Comparison of ENCODE assay signal across 8 mouse cellular contexts in genomic region chr17:36836874-36837647, GRCm38 (mm10). TPM values are rescaled to one million over a fixed set of nuclear protein-coding genes. Genes with fewer than 3 reads are reported as not detected.
A peak's percentile ranks its signal among the peaks of the same experiment; 100 is the strongest.
DNase-seq lines count a peak whose midpoint lies in the region; ATAC-seq lines count a peak whose summit lies in the region.

Gene Trim26 (plus strand): TSS chr17:36837134.

- WGBS in hindbrain, embryonic 14.5 days, result under 1% methylated on average over 58 of the region's 58 CpGs

- H3K27me3 ChIP-seq in hindbrain, embryonic 14.5 days (ENCODE audit: control insufficient read depth, insufficient read depth, low read length), result no peaks in the 10 kb centered on the region

- ATAC-seq in hindbrain, embryonic 14.5 days (ENCODE audit: low FRiP score), result peak; percentile 98

- H3K4me2 ChIP-seq in hindbrain, embryonic 14.5 days (replicated peaks), result peak within 1 kb of the TSS; percentile 70

- H3K4me1 ChIP-seq in hindbrain, embryonic 14.5 days (replicated peaks; ENCODE audit: control insufficient read depth, insufficient read depth, low read length), result peaks cover 20% of the 10 kb centered on the region

- no peaks in the 10 kb centered on the region for H3K9me3 ChIP-seq in hindbrain, embryonic 14.5 days (ENCODE audit: control insufficient read depth, low read length)

- no peaks in the 10 kb centered on the region; the same call in 1 of the 2 replicates for H3K36me3 ChIP-seq in hindbrain, embryonic 14.5 days (replicated peaks; ENCODE audit: control insufficient read depth, insufficient read depth)

- peak within 1 kb of the TSS; percentile 86 for H3K27ac ChIP-seq in hindbrain, embryonic 14.5 days

- H3K9ac ChIP-seq in hindbrain, embryonic 14.5 days, result peak within 1 kb of the TSS; percentile 76

- peak; percentile 99 for DNase-seq in R1 (ENCODE audit: low read depth, low spot score)
- DNase-seq in cerebellum, postnatal 25 days, result peak; percentile 97 to 98
- peak; percentile 94 to 97 for DNase-seq in frontal cortex, postnatal 25 days (ENCODE audit: low spot score in 2 of 2)
- DNase-seq in hindbrain, embryonic 14.5 days (ENCODE audit: low spot score), result peak; percentile 98
- peak; percentile 94 to 95 for DNase-seq in layer of hippocampus, postnatal 36 days
- peak; percentile 99 for DNase-seq in lung, postnatal 36 days
- peak; percentile 99 for DNase-seq in retina, postnatal 1 day
- peak; percentile 97 to 99 for DNase-seq in urinary bladder, adult 18-20 months (ENCODE audit: low spot score in 2 of 2)

- H3K4me3 ChIP-seq in hindbrain, embryonic 14.5 days (replicated peaks; ENCODE audit: low read length), result peak within 1 kb of the TSS; percentile 70

RNA-seq across cellular contexts. Expression of gene Trim26, which starts in this region (rescaled TPM):
- 35.0 and 39.8 TPM in 2 replicates for polyA plus RNA-seq in hindbrain, embryonic 14.5 days (2014; fragmentation: Nextera tagmentation; extraction: Ambion mirVana)
- total RNA-seq in layer of hippocampus, postnatal 36 days (2021), result 10 to 100 TPM; 15.9 to 20.3 TPM

Comparison
In these comparisons a context has a peak if more than half of its experiments do, and no peak if none do; other contexts are left out.
1. Peak in every context shown above with its lines: DNase-seq, ATAC-seq, H3K4me3 ChIP-seq and H3K27ac ChIP-seq.